Comparison of ENCODE assay signal across 22 mouse cellular contexts in the genomic region with DNA sequence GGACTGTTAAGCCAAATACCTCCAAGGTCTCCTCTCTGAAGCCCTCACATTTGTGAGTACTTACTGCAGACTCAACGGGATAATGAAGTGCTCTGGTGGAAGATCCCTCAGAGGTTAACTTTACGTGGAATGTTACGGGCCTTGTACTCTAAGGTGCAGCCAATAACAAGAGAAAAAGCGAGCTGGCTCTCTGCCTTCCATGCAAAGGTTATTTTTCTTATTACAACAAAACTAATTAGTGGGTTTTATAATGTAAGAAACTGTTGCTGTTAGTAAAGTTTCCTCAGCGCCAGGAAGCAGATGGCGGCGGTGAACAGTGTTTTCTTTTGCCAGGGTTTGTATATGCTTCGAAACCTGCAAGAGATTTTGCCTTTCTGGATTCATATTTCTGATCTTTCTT.
DNase-seq lines count a peak whose midpoint lies in the region; ATAC-seq and TF ChIP-seq lines count a peak whose summit lies in the region.
"Had no signal": no experiment of that assay in that cellular context is flagged by ENCODE, and none has a peak within 500 bp of the region (broad histone marks: within the 10 kb centered on the region; RNA-seq: fewer than 3 reads in every experiment).

No protein-coding gene starts in this region.

- intact Hi-C loops in heart, adult 2 months (cut with DNase I) = no loop called here

- WGBS in heart, adult 2 months = 85% methylated on average over 8 of the region's 8 CpGs
- WGBS in lung, embryonic 16.5 days = 66% methylated on average over 8 of the region's 8 CpGs
- WGBS in intestine, embryonic 16.5 days = 70% methylated on average over 8 of the region's 8 CpGs
- WGBS in stomach, postnatal 0 days = 56% methylated on average over 8 of the region's 8 CpGs

- H3K27me3 ChIP-seq in heart, adult 2 months (ENCODE audit: control insufficient read depth, insufficient read depth, low read length) = no peaks in the 10 kb centered on the region
- no peaks in the 10 kb centered on the region for H3K27me3 ChIP-seq in lung, embryonic 16.5 days (ENCODE audit: control insufficient read depth, insufficient read depth, low read depth, low read length)
- H3K27me3 ChIP-seq in intestine, embryonic 16.5 days (replicated peaks; ENCODE audit: control insufficient read depth, insufficient read depth, low read length) = no peaks in the 10 kb centered on the region
- H3K27me3 ChIP-seq in stomach, postnatal 0 days (ENCODE audit: control insufficient read depth, insufficient read depth, low read length) = no peaks in the 10 kb centered on the region
- H3K27me3 ChIP-seq: lung, embryonic 15.5 days; midbrain, embryonic 13.5 days; neural tube, embryonic 15.5 days had no signal

- peaks cover 2% of the 10 kb centered on the region for H3K79me2 ChIP-seq in heart, adult 2 months (replicated peaks; ENCODE audit: control insufficient read depth, insufficient read depth, low read length)

- no peak for TF ChIP-seq POLR2A in heart, adult 2 months (IDR thresholded peaks at IDR 0.05; ENCODE audit: insufficient read depth, low read depth, low read length)

- H3K27ac ChIP-seq in heart, adult 2 months = 0 out of 2 replicates have a peak overlapping the region, but pooled peaks have one; percentile 24
- peak overlapping the region; percentile 32; the same call in 1 of the 2 replicates for H3K27ac ChIP-seq in lung, embryonic 16.5 days (ENCODE audit: low read length)
- H3K27ac ChIP-seq in intestine, embryonic 16.5 days (ENCODE audit: low read length) = peak overlapping the region; percentile 66
- H3K27ac ChIP-seq in stomach, postnatal 0 days (replicated peaks) = peak overlapping the region; percentile 30
- H3K27ac ChIP-seq: hindbrain, embryonic 14.5 days; lung, embryonic 15.5 days; midbrain, embryonic 13.5 days; neural tube, embryonic 15.5 days had no signal

- no peak for TF ChIP-seq CTCF in heart, adult 2 months (IDR thresholded peaks at IDR 0.05)
- TF ChIP-seq CTCF in stomach, postnatal 0 days (IDR thresholded peaks at IDR 0.05; ENCODE audit: low read depth) = no peak

- H3K36me3 ChIP-seq in heart, adult 2 months (ENCODE audit: control insufficient read depth, insufficient read depth, low read length) = peaks cover 9% of the 10 kb centered on the region
- no peaks in the 10 kb centered on the region for H3K36me3 ChIP-seq in lung, embryonic 16.5 days (ENCODE audit: control insufficient read depth, insufficient read depth, low read length)
- no peaks in the 10 kb centered on the region for H3K36me3 ChIP-seq in intestine, embryonic 16.5 days (ENCODE audit: control insufficient read depth, insufficient read depth, low read length)
- H3K36me3 ChIP-seq in stomach, postnatal 0 days (ENCODE audit: control insufficient read depth, insufficient read depth, low read length) = no peaks in the 10 kb centered on the region
- H3K36me3 ChIP-seq: lung, embryonic 15.5 days; midbrain, embryonic 13.5 days; neural tube, embryonic 15.5 days had no signal

- no peak for DNase-seq in heart, adult 2 months
- no peak for DNase-seq in heart, postnatal 4 days
- no peak for DNase-seq in lung, postnatal 4 days
- no peak for DNase-seq in stomach, postnatal 0 days (ENCODE audit: low spot score)
- no peak for DNase-seq in cerebellum, adult 9-10 months
- DNase-seq: adrenal gland, postnatal 36 days; cerebellum, adult 9-11 months; gastrocnemius, postnatal 36 days; kidney, adult 18-20 months; kidney, postnatal 14 days; layer of hippocampus, adult 9-11 months; right cerebral cortex, postnatal 4 days; thymus, postnatal 14 days had no signal

- no peak for TF ChIP-seq EP300 in heart, adult 2 months (IDR thresholded peaks at IDR 0.05; ENCODE audit: insufficient read depth, low read depth, low read length)
- TF ChIP-seq EP300 in stomach, postnatal 0 days (optimal IDR thresholded peaks at IDR 0.05) = no peak

- H3K9me3 ChIP-seq in lung, embryonic 16.5 days (ENCODE audit: control insufficient read depth, low read length) = no peaks in the 10 kb centered on the region
- H3K9me3 ChIP-seq in intestine, embryonic 16.5 days (ENCODE audit: control insufficient read depth, low read length) = no peaks in the 10 kb centered on the region
- no peaks in the 10 kb centered on the region for H3K9me3 ChIP-seq in stomach, postnatal 0 days (ENCODE audit: control insufficient read depth, low read length)
- H3K9me3 ChIP-seq: lung, embryonic 15.5 days; midbrain, embryonic 13.5 days; neural tube, embryonic 15.5 days had no signal

- peaks cover 5% of the 10 kb centered on the region for H3K4me1 ChIP-seq in heart, adult 2 months (ENCODE audit: control insufficient read depth, insufficient read depth, low read length)
- H3K4me1 ChIP-seq in lung, embryonic 16.5 days (replicated peaks; ENCODE audit: control insufficient read depth, insufficient read depth, low read length) = peaks cover 16% of the 10 kb centered on the region
- H3K4me1 ChIP-seq in intestine, embryonic 16.5 days (ENCODE audit: control insufficient read depth, insufficient read depth, low read length) = peaks cover 3% of the 10 kb centered on the region; the same call in 1 of the 2 replicates
- H3K4me1 ChIP-seq in stomach, postnatal 0 days (replicated peaks; ENCODE audit: control insufficient read depth, insufficient read depth) = no peaks in the 10 kb centered on the region

- no peak overlapping the region for H3K4me2 ChIP-seq in lung, embryonic 16.5 days (ENCODE audit: low read depth, low read length)
- H3K4me2 ChIP-seq in intestine, embryonic 16.5 days (ENCODE audit: low read depth, low read length) = no peak overlapping the region
- no peak overlapping the region for H3K4me2 ChIP-seq in stomach, postnatal 0 days (replicated peaks; ENCODE audit: low read depth)
- H3K4me2 ChIP-seq: hindbrain, embryonic 14.5 days; liver, embryonic 11.5 days; lung, embryonic 15.5 days; midbrain, embryonic 13.5 days; neural tube, embryonic 15.5 days had no signal

- H3K4me3 ChIP-seq in heart, adult 2 months = no peak overlapping the region
- H3K4me3 ChIP-seq in lung, embryonic 16.5 days (ENCODE audit: low read length) = no peak overlapping the region
- no peak overlapping the region for H3K4me3 ChIP-seq in intestine, embryonic 16.5 days (ENCODE audit: low read length)
- H3K4me3 ChIP-seq in stomach, postnatal 0 days (ENCODE audit: low read depth, low read length) = no peak overlapping the region
- H3K4me3 ChIP-seq: lung, embryonic 15.5 days; midbrain, embryonic 13.5 days; myocyte; neural tube, embryonic 15.5 days had no signal

- no peak for ATAC-seq in lung, embryonic 16.5 days (ENCODE audit: low read depth)
- no peak for ATAC-seq in intestine, embryonic 16.5 days
- ATAC-seq in stomach, postnatal 0 days (ENCODE audit: low FRiP score, low TSS enrichment) = no peak
- ATAC-seq: forebrain, embryonic 14.5 days; midbrain, embryonic 13.5 days had no signal

- H3K9ac ChIP-seq in heart, adult 2 months (ENCODE audit: low read depth, low read length) = no peak overlapping the region
- H3K9ac ChIP-seq in lung, embryonic 16.5 days (ENCODE audit: low read length) = no peak overlapping the region
- H3K9ac ChIP-seq in intestine, embryonic 16.5 days (ENCODE audit: low read depth, low read length) = no peak overlapping the region
- H3K9ac ChIP-seq in stomach, postnatal 0 days (ENCODE audit: low read length) = no peak overlapping the region
- H3K9ac ChIP-seq: hindbrain, embryonic 14.5 days; lung, embryonic 15.5 days; midbrain, embryonic 13.5 days; neural tube, embryonic 15.5 days had no signal
